Mouse (Mus musculus) hindbrain, embryonic 13.5 days (tissue): ENCODE results near the gene Fbxw9. TPM values are rescaled to one million over a fixed set of nuclear protein-coding genes. Genes with fewer than 3 reads are reported as not detected.

ENCODE experiments used
- ATAC-seq: fragments of 200-750 bp; cut with Nextera tagmentation; 2 replicates; pipeline ENCODE4 v1.8.0; 2017; ENCODE audit warnings: moderate TSS enrichment; ENCODE audit not compliant: low FRiP score
- H3K27ac ChIP-seq: fragments of 300-500 bp; sonication (generic); 2 replicates; pipeline ENCODE4 v1.5.1; 2015; ENCODE audit warnings: inconsistent platforms, mild to moderate bottlenecking, moderate library complexity
- H3K27me3 ChIP-seq: fragments of 300-500 bp; sonication (generic); 2 replicates; pipeline ENCODE4 v1.6.1; 2015; ENCODE audit warnings: mild to moderate bottlenecking, inconsistent platforms
- H3K36me3 ChIP-seq: fragments of 300-500 bp; sonication (generic); 2 replicates; pipeline ENCODE4 v1.6.1; 2015; ENCODE audit warnings: mild to moderate bottlenecking, inconsistent platforms
- H3K4me1 ChIP-seq: fragments of 300-500 bp; sonication (generic); replicated peaks from 2 replicates; pipeline ENCODE4 v1.6.1; 2015; ENCODE audit warnings: inconsistent platforms
- H3K4me2 ChIP-seq: fragments of 300-500 bp; sonication (generic); 2 replicates; pipeline ENCODE4 v1.6.1; 2015; ENCODE audit warnings: inconsistent platforms, mild to moderate bottlenecking, moderate library complexity
- H3K4me3 ChIP-seq: fragments of 300-500 bp; sonication (generic); 2 replicates; pipeline ENCODE4 v1.5.1; 2015; ENCODE audit warnings: mild to moderate bottlenecking, inconsistent platforms
- H3K9ac ChIP-seq: fragments of 300-500 bp; sonication (generic); 2 replicates; pipeline ENCODE4 v1.6.1; 2015; ENCODE audit warnings: mild to moderate bottlenecking, inconsistent platforms
- H3K9me3 ChIP-seq: fragments of 300-500 bp; sonication (generic); 2 replicates; pipeline ENCODE4 v1.6.1; 2016; ENCODE audit warnings: inconsistent platforms
- WGBS: fragments of 180-500 bp; shearing (Covaris S2); methylation state at CpG from one replicate; pipeline ENCODE4 v1.1.7; 2015; 5-methylcytosine and 5-hydroxymethylcytosine counted together
- microRNA-seq: library from miRNA; unstranded; fragments of <30 nt; microRNA quantifications from one replicate; pipeline ENCODE4, GENCODE M21; 2016
- polyA plus RNA-seq: library from polyadenylated mRNA; unstranded; fragments of >200 nt; fragmentation: Nextera tagmentation; extraction: Ambion mirVana; gene quantifications from 2 replicates; pipeline ENCODE4 v1.2.1, GENCODE M21; 2015

Gene Fbxw9
- polyA plus RNA-seq, 1 experiment from 2014 or later = 59.2 TPM

GRCm38 (mm10) chr8:85095051-85095450 is 35.2 kb downstream of the Fbxw9 start:
- H3K4me1 ChIP-seq = no peaks in the 10 kb centered on the region
- ATAC-seq = no peak
- H3K9ac ChIP-seq = no peak overlapping the region
- H3K27ac ChIP-seq = no peak overlapping the region
- H3K4me2 ChIP-seq = no peak overlapping the region
- H3K9me3 ChIP-seq = no peaks in the 10 kb centered on the region
- H3K27me3 ChIP-seq = no peaks in the 10 kb centered on the region
- 94% methylated on average over 13 of the region's 13 CpGs for WGBS
- H3K36me3 ChIP-seq = peaks cover 69% of the 10 kb centered on the region
- no peak overlapping the region for H3K4me3 ChIP-seq

- H3K36me3 ChIP-seq = peaks cover 69% of the 10 kb centered on the region
- H3K4me1 ChIP-seq = no peaks in the 10 kb centered on the region
- H3K27ac ChIP-seq = no peak overlapping the region
- 93% methylated on average over 7 of the region's 7 CpGs for WGBS
- H3K9ac ChIP-seq = no peak overlapping the region
- no peak for ATAC-seq
- no peaks in the 10 kb centered on the region for H3K9me3 ChIP-seq
- H3K27me3 ChIP-seq = no peaks in the 10 kb centered on the region
- H3K4me2 ChIP-seq = no peak overlapping the region
- H3K4me3 ChIP-seq = no peak overlapping the region
These were observed 35.7 kb downstream of the Fbxw9 start for GRCm38 (mm10) chr8:85095566-85095965.

DNA sequence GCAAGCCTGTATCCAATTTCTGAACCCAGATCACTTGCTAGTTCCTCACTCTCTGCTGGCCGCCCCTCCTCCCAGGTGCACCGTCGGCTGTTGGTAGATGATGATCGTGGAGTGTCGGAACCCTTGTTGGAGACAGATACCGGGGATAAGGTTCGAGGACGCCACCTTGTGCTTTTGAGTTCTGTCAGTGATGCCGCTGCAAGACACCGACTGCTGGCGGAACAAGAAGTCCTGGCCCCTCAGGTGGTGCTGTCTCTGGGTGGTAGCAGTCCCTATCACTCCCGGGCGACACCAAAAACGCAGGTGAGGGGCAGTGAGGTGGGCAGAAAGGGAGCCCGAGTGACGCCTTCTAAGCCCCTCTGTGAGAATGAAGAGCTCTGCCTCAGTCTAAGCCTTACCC is 36.3 kb downstream of the Fbxw9 start:
- Histone ChIP-seq H3K4me1 (no peaks in the 10 kb centered on the region), H3K9ac (no peak overlapping the region), H3K4me2 (no peak overlapping the region), H3K27me3 (no peaks in the 10 kb centered on the region), H3K36me3 (peaks cover 65% of the 10 kb centered on the region), H3K9me3 (no peaks in the 10 kb centered on the region), H3K27ac (no peak overlapping the region), H3K4me3 (no peak overlapping the region)
- 95% methylated on average over 16 of the region's 16 CpGs for WGBS
- no peak for ATAC-seq

DNA sequence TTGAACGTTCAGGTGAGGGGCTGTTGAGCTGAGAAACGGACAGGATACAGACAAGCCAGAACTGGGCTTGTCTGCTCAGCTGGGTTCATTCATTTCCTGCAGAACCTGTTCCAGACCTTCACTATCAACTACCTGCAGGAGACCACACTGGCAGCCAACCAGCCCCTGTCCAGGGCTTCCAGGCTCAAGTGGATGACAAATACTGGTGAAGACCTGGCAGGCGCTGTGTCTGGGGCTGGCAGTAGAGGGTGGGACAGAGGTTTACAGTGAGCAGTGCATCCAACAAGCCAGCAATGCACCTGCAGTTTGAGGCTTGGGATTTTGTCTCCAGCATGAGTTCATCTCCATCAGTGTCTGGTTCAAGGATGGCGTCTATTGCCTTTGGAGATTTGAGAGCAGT is 37.0 kb downstream of the Fbxw9 start:
- Histone ChIP-seq H3K27ac (no peak overlapping the region), H3K9ac (no peak overlapping the region), H3K9me3 (no peaks in the 10 kb centered on the region), H3K4me2 (no peak overlapping the region), H3K36me3 (peaks cover 58% of the 10 kb centered on the region), H3K4me1 (no peaks in the 10 kb centered on the region), H3K27me3 (no peaks in the 10 kb centered on the region), H3K4me3 (no peak overlapping the region)
- ATAC-seq = no peak
- 93% methylated on average over 4 of the region's 4 CpGs for WGBS

GRCm38 (mm10) chr8:85100076-85100665 is 40.3 kb downstream of the Fbxw9 start:
- Histone ChIP-seq H3K4me1 (no peaks in the 10 kb centered on the region), H3K27ac (no peak overlapping the region), H3K9me3 (no peaks in the 10 kb centered on the region), H3K9ac (no peak overlapping the region), H3K36me3 (peaks cover 39% of the 10 kb centered on the region), H3K4me2 (no peak overlapping the region), H3K27me3 (no peaks in the 10 kb centered on the region), H3K4me3 (no peak overlapping the region)
- ATAC-seq = no peak
- WGBS = 86% methylated on average over 4 of the region's 4 CpGs

DNA sequence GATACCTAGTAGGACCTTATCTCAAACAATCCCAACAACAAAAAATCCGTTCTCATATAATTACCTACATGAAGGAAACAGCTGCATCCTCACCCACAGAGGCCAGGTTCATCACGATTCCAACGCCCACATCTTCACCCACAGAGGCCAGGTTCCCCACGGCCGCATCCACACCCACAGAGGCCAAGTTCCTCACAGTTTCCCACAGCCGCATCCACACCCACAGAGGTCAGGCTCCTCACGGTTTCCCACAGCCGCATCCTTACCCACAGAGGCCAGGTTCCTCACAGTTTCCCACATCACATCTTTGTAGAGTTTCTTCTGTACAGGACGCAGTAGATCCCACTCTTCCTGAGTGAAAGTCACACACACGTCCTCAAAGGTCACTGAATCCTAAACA is 53.4 kb downstream of the Fbxw9 start:
- 97% methylated on average over 10 of the region's 10 CpGs for WGBS
- ATAC-seq = no peak
- no peaks in the 10 kb centered on the region for H3K4me1 ChIP-seq
- peaks cover 37% of the 10 kb centered on the region for H3K36me3 ChIP-seq
- H3K9ac ChIP-seq = no peak overlapping the region
- no peak overlapping the region for H3K27ac ChIP-seq
- H3K9me3 ChIP-seq = no peaks in the 10 kb centered on the region
- H3K4me3 ChIP-seq = no peak overlapping the region
- H3K4me2 ChIP-seq = no peak overlapping the region
- H3K27me3 ChIP-seq = no peaks in the 10 kb centered on the region

DNA sequence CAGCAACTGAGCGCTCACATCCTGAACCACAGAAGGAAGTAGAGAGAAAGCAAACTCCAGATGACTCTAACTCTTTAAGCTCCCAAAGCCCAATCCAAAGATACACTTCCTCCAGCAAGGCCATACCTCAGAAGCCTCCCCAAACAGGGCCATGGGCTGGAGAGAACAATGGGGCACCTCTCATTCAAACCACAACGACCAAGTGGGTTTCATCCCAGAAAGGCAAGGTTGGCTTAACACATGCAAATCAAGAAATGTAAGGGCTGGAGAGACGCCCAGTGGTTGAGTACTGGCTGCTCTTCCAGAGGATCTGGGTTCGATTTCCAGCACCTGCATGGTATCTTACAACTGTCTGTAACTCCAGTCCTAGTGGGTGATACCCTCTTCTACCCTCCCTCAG is 55.6 kb downstream of the Fbxw9 start:
- Histone ChIP-seq H3K27ac (no peak overlapping the region), H3K4me3 (no peak overlapping the region), H3K9ac (no peak overlapping the region), H3K27me3 (no peaks in the 10 kb centered on the region), H3K4me1 (peaks cover 7% of the 10 kb centered on the region), H3K36me3 (peaks cover 19% of the 10 kb centered on the region), H3K9me3 (no peaks in the 10 kb centered on the region), H3K4me2 (no peak overlapping the region)
- no peak for ATAC-seq
- WGBS = 73% methylated on average over 4 of the region's 4 CpGs

Small RNA genes within 50 kb of the gene (microRNA-seq; reads per million reads assigned to microRNA genes)
- gene Gm23388 = 4.2 reads per million, percentile 13 among the genes with 10 or more reads in this experiment
- gene Mir7070 = 1.4 reads per million

Other genes starting within 250 kb of the Fbxw9 start
- 10.8 and 11.5 TPM in 2 replicates for gene Dand5, start 237.2 kb upstream of the Fbxw9 start, polyA plus RNA-seq
- gene Gadd45gip1, start 228.5 kb upstream of the Fbxw9 start, polyA plus RNA-seq = 37.3 and 37.8 TPM in 2 replicates
- gene Rad23a, start 219.4 kb upstream of the Fbxw9 start, polyA plus RNA-seq = 83.2 and 85.5 TPM in 2 replicates
- gene Calr, start 213.1 kb upstream of the Fbxw9 start, polyA plus RNA-seq = 646 and 672 TPM in 2 replicates
- gene Farsa, start 203.1 kb upstream of the Fbxw9 start, polyA plus RNA-seq = 107 and 109 TPM in 2 replicates
- gene Syce2, start 187.9 kb upstream of the Fbxw9 start, polyA plus RNA-seq = 17.8 and 20.4 TPM in 2 replicates
- 33.1 TPM in 2 replicates for gene Gcdh, start 166.1 kb upstream of the Fbxw9 start, polyA plus RNA-seq
- 0.64 and 1.00 TPM in 2 replicates for gene Klf1, start 158.1 kb upstream of the Fbxw9 start, polyA plus RNA-seq
- gene Dnase2a, start 151.5 kb upstream of the Fbxw9 start, polyA plus RNA-seq = 5.8 and 6.0 TPM in 2 replicates
- 59.1 and 62.2 TPM in 2 replicates for gene Mast1, start 122.7 kb upstream of the Fbxw9 start, polyA plus RNA-seq
- 1.8 and 2.4 TPM in 2 replicates for gene Rtbdn, start 113.1 kb upstream of the Fbxw9 start, polyA plus RNA-seq
- not detected in 2 replicates for gene Gm49661, start 90.6 kb upstream of the Fbxw9 start, polyA plus RNA-seq
- gene Prdx2, start 90.5 kb upstream of the Fbxw9 start, polyA plus RNA-seq = 1,362 and 1,388 TPM in 2 replicates
- 61.4 and 62.1 TPM in 2 replicates for gene Rnaseh2a, start 90.3 kb upstream of the Fbxw9 start, polyA plus RNA-seq
- gene Junb, start 81.3 kb upstream of the Fbxw9 start, polyA plus RNA-seq = 5.2 and 5.9 TPM in 2 replicates
- 25.1 and 25.5 TPM in 2 replicates for gene Hook2, start 69.5 kb upstream of the Fbxw9 start, polyA plus RNA-seq
- gene Best2, start 45.5 kb upstream of the Fbxw9 start, polyA plus RNA-seq = not detected in 2 replicates
- 151 and 157 TPM in 2 replicates for gene Asna1, start 34.8 kb upstream of the Fbxw9 start, polyA plus RNA-seq
- gene Trir, start 33.2 kb upstream of the Fbxw9 start, polyA plus RNA-seq = 139 and 141 TPM in 2 replicates
- 48.8 and 54.7 TPM in 2 replicates for gene Tnpo2, start 23.1 kb upstream of the Fbxw9 start, polyA plus RNA-seq
- 0.78 and 1.3 TPM in 2 replicates for gene Gm5741, start 7.9 kb downstream of the Fbxw9 start, polyA plus RNA-seq
- gene Dhps, start 11.7 kb downstream of the Fbxw9 start, polyA plus RNA-seq = 90.5 and 96.4 TPM in 2 replicates
- gene Wdr83os, start 20.7 kb downstream of the Fbxw9 start, polyA plus RNA-seq = 109 and 112 TPM in 2 replicates
- gene Wdr83, start 21.3 kb downstream of the Fbxw9 start, polyA plus RNA-seq = 50.5 and 53.0 TPM in 2 replicates
- 17.7 and 19.4 TPM in 2 replicates for gene Man2b1, start 23.2 kb downstream of the Fbxw9 start, polyA plus RNA-seq
- 3.1 and 3.4 TPM in 2 replicates for gene Zfp791, start 63.0 kb downstream of the Fbxw9 start, polyA plus RNA-seq
- not detected in 2 replicates for gene Cks1brt, start 91.9 kb downstream of the Fbxw9 start, polyA plus RNA-seq
- gene Olfr371, start 165.9 kb downstream of the Fbxw9 start, polyA plus RNA-seq = not detected in 2 replicates
- 70.5 and 77.0 TPM in 2 replicates for gene Orc6, start 239.6 kb downstream of the Fbxw9 start, polyA plus RNA-seq
- gene Vps35, start 239.7 kb downstream of the Fbxw9 start, polyA plus RNA-seq = 169 and 179 TPM in 2 replicates